15 mouse cellular contexts compared by ENCODE assay signal in the genomic region with DNA sequence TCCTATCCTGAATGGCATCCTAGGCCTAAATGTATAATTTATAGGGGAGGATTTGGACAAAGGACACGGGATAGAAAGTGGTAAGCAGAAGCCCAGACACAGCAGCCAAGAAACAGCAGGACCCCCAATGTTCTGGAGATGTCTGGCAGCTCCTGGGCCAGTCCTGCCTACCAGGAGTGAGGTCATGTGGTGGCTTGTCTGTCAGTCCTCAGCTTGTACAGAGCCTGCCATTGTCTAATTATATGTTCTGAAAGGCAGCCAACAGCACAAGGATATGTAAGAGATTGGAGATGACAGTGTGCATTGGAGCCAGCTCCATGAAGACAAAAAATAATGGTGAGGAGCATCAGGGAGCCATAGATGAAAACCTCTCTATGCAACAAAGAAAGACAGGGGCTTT.
A peak's percentile ranks its signal among the peaks of the same experiment; 100 is the strongest.
DNase-seq lines count a peak whose midpoint lies in the region; ATAC-seq and TF ChIP-seq lines count a peak whose summit lies in the region.
"Had no signal": no experiment of that assay in that cellular context is flagged by ENCODE, and none has a peak within 500 bp of the region (broad histone marks: within the 10 kb centered on the region; RNA-seq: fewer than 3 reads in every experiment).

No protein-coding gene starts in this region.

- no peak overlapping the region for H3K9ac ChIP-seq in heart, adult 2 months (ENCODE audit: low read depth, low read length)
- H3K9ac ChIP-seq in midbrain, embryonic 15.5 days, result no peak overlapping the region
- H3K9ac ChIP-seq: forebrain, embryonic 13.5 days; liver, embryonic 13.5 days had no signal

- H3K4me1 ChIP-seq in heart, adult 2 months (ENCODE audit: control insufficient read depth, insufficient read depth, low read length), result peaks cover 2% of the 10 kb centered on the region; the same call in 1 of the 2 replicates
- H3K4me1 ChIP-seq in heart, embryonic 10.5 days, result no peaks in the 10 kb centered on the region
- H3K4me1 ChIP-seq in cerebellum, adult 2 months (ENCODE audit: control insufficient read depth, insufficient read depth, low read length), result no peaks in the 10 kb centered on the region
- no peaks in the 10 kb centered on the region for H3K4me1 ChIP-seq in midbrain, embryonic 15.5 days
- H3K4me1 ChIP-seq: forebrain, embryonic 13.5 days; liver, embryonic 13.5 days; midbrain, embryonic 10.5 days had no signal

- H3K4me3 ChIP-seq in heart, adult 2 months, result no peak overlapping the region
- no peak overlapping the region for H3K4me3 ChIP-seq in heart, embryonic 10.5 days
- H3K4me3 ChIP-seq in left cerebral cortex, adult 2 months, result no peak overlapping the region
- no peak overlapping the region for H3K4me3 ChIP-seq in cerebellum, adult 2 months (replicated peaks; ENCODE audit: insufficient read depth, low read depth, low read length)
- H3K4me3 ChIP-seq in midbrain, embryonic 15.5 days, result no peak overlapping the region
- H3K4me3 ChIP-seq: forebrain, embryonic 13.5 days; liver, embryonic 13.5 days; midbrain, embryonic 10.5 days had no signal

- no peaks in the 10 kb centered on the region for H3K9me3 ChIP-seq in heart, embryonic 10.5 days
- H3K9me3 ChIP-seq in midbrain, embryonic 15.5 days, result no peaks in the 10 kb centered on the region
- H3K9me3 ChIP-seq: forebrain, embryonic 13.5 days; G1E; liver, embryonic 13.5 days; midbrain, embryonic 10.5 days had no signal

- peak in 1 of 2 experiments; percentile 34 for DNase-seq in heart, adult 2 months
- no peak for DNase-seq in heart, embryonic 10.5 days (ENCODE audit: low spot score)
- DNase-seq in left cerebral cortex, adult 11 months (ENCODE audit: low spot score), result peak; percentile 16
- DNase-seq in left cerebral cortex, adult 2 months (ENCODE audit: extremely low spot score in 1 of 2, low spot score in 2 of 2), result no peak
- DNase-seq in cerebellum, adult 2 months, result peak; percentile 5 to 36
- peak; percentile 38 to 63 for DNase-seq in heart, postnatal 10 days
- no peak for DNase-seq in embryo, embryonic 10 days (ENCODE audit: low spot score)
- DNase-seq: adrenal gland, postnatal 25 days; kidney, adult 18-20 months; liver, embryonic 13.5 days had no signal

- H3K4me2 ChIP-seq in midbrain, embryonic 15.5 days, result no peak overlapping the region
- H3K4me2 ChIP-seq: forebrain, embryonic 13.5 days; liver, embryonic 13.5 days had no signal

- H3K36me3 ChIP-seq in heart, adult 2 months (ENCODE audit: control insufficient read depth, insufficient read depth, low read length), result no peaks in the 10 kb centered on the region
- H3K36me3 ChIP-seq in heart, embryonic 10.5 days, result no peaks in the 10 kb centered on the region
- H3K36me3 ChIP-seq in midbrain, embryonic 15.5 days (replicated peaks), result no peaks in the 10 kb centered on the region
- H3K36me3 ChIP-seq: G1E; liver, embryonic 13.5 days; midbrain, embryonic 10.5 days had no signal

- WGBS in heart, adult 2 months, result 39% methylated on average over 1 of the region's 1 CpGs
- WGBS in heart, embryonic 10.5 days, result 71% methylated on average over 1 of the region's 1 CpGs
- 8% methylated on average over 1 of the region's 1 CpGs for WGBS in cerebellum, adult 2 months
- 75% methylated on average over 1 of the region's 1 CpGs for whole genome bisulfite sequencing in midbrain, embryonic 15.5 days

- intact Hi-C loops in heart, adult 2 months (cut with DNase I), result no loop called here
- intact Hi-C loops in left cerebral cortex, adult 2 months (cut with DNase I), result no loop called here
- intact Hi-C loops in heart, postnatal 10 days (cut with DNase I), result no loop called here

- no peaks in the 10 kb centered on the region for H3K79me2 ChIP-seq in heart, adult 2 months (replicated peaks; ENCODE audit: control insufficient read depth, insufficient read depth, low read length)

- no peaks in the 10 kb centered on the region for H3K27me3 ChIP-seq in heart, adult 2 months (ENCODE audit: control insufficient read depth, insufficient read depth, low read length)
- H3K27me3 ChIP-seq in heart, embryonic 10.5 days (ENCODE audit: insufficient read depth, poor library complexity, severe bottlenecking), result no peaks in the 10 kb centered on the region; the same call in 1 of the 2 replicates
- no peaks in the 10 kb centered on the region for H3K27me3 ChIP-seq in cerebellum, adult 2 months (ENCODE audit: control insufficient read depth, insufficient read depth, low read length)
- no peaks in the 10 kb centered on the region for H3K27me3 ChIP-seq in midbrain, embryonic 15.5 days (replicated peaks)
- H3K27me3 ChIP-seq: forebrain, embryonic 13.5 days; liver, embryonic 13.5 days had no signal

- TF ChIP-seq EP300 in heart, adult 2 months (IDR thresholded peaks at IDR 0.05; ENCODE audit: insufficient read depth, low read depth, low read length), result peak; percentile 41; the same call in 1 of the 2 replicates

- TF ChIP-seq POLR2A in heart, adult 2 months (IDR thresholded peaks at IDR 0.05; ENCODE audit: insufficient read depth, low read depth, low read length), result no peak
- no peak for TF ChIP-seq POLR2A in cerebellum, adult 2 months (IDR thresholded peaks at IDR 0.05; ENCODE audit: borderline replicate concordance, insufficient read depth, low read length)

- no peak for TF ChIP-seq CTCF in heart, adult 2 months (IDR thresholded peaks at IDR 0.05)
- no peak for TF ChIP-seq CTCF in left cerebral cortex, adult 2 months (IDR thresholded peaks at IDR 0.05)
- no peak for TF ChIP-seq CTCF in cerebellum, adult 2 months (IDR thresholded peaks at IDR 0.05; ENCODE audit: borderline replicate concordance, insufficient read depth, low read depth, low read length)

- no peak for ATAC-seq in midbrain, embryonic 15.5 days (replicated peaks)
- ATAC-seq: forebrain, embryonic 13.5 days; lung, postnatal 0 days had no signal

- no peak overlapping the region for H3K27ac ChIP-seq in heart, adult 2 months
- H3K27ac ChIP-seq in heart, embryonic 10.5 days, result no peak overlapping the region
- no peak overlapping the region for H3K27ac ChIP-seq in left cerebral cortex, adult 2 months
- H3K27ac ChIP-seq in cerebellum, adult 2 months (ENCODE audit: insufficient read depth, low read length), result no peak overlapping the region; the same call in 1 of the 2 replicates
- no peak overlapping the region for H3K27ac ChIP-seq in midbrain, embryonic 15.5 days
- H3K27ac ChIP-seq: forebrain, embryonic 13.5 days; liver, embryonic 13.5 days; midbrain, embryonic 10.5 days had no signal

Comparison
In these comparisons a context has a peak if more than half of its experiments do, and no peak if none do; other contexts are left out.
1. DNase-seq: peak in left cerebral cortex, adult 11 months (single experiment), cerebellum, adult 2 months (2 of 2) and heart, postnatal 10 days (2 of 2); none in heart, embryonic 10.5 days (single experiment), left cerebral cortex, adult 2 months (0 of 2) and embryo, embryonic 10 days (single experiment).